Mouse (Mus musculus) heart, postnatal 0 days (tissue): Measurements from ENCODE around the gene 4932414N04Rik.

ENCODE experiments used
- CTCF ChIP-seq: IDR thresholded peaks from 2 replicates; pipeline ENCODE4 v1.5.1; 2016; ENCODE audit warnings: antibody characterized with exemption, control low read depth, low read depth
- EP300 ChIP-seq: IDR thresholded peaks from 2 replicates; pipeline ENCODE4 v1.6.1; 2016; ENCODE audit warnings: antibody characterized with exemption, low read depth

- TF ChIP-seq CTCF (no peak), EP300 (no peak)
Observed at GRCm38 (mm10) chr2:68796011-68796775, 139.9 kb downstream of the 4932414N04Rik start.
